Mouse (Mus musculus): ENCODE results near the gene Bcor.

GRCm38 (mm10) chrX:12001969-12002368 is 158.2 kb downstream of the Bcor start:
- TF ChIP-seq TCF12 (IDR thresholded peaks at IDR 0.05; ENCODE audit: insufficient read depth, poor library complexity, severe bottlenecking) (no peak), POLR2AphosphoS2 (IDR thresholded peaks at IDR 0.05; ENCODE audit: insufficient read length, low read depth) (no peak), POLR2A (IDR thresholded peaks at IDR 0.05; ENCODE audit: insufficient read length, low read depth) (no peak), MYOG (IDR thresholded peaks at IDR 0.05; ENCODE audit: control insufficient read depth in 1 of 3, insufficient read depth in 1 of 3, insufficient read length in 2 of 3, low read depth in 2 of 3) (no peak), MAX (IDR thresholded peaks at IDR 0.05; ENCODE audit: low read depth) (no peak), E2F4 (IDR thresholded peaks at IDR 0.05; ENCODE audit: insufficient read depth) (no peak), TCF3 (IDR thresholded peaks at IDR 0.05; ENCODE audit: insufficient read length, low read depth) (no peak), MYOD1 (IDR thresholded peaks at IDR 0.05; ENCODE audit: control insufficient read depth in 1 of 3, insufficient read length in 2 of 3, low read depth in 2 of 3) (no peak), USF1 (IDR thresholded peaks at IDR 0.05; ENCODE audit: low read depth) (no peak), CEBPB (IDR thresholded peaks at IDR 0.05; ENCODE audit: insufficient read depth, poor library complexity, severe bottlenecking) (no peak), SRF (IDR thresholded peaks at IDR 0.05; ENCODE audit: control insufficient read depth, insufficient read length, low read depth) (no peak)

Data from myocyte (in vitro differentiated cells).